Mouse (Mus musculus) adrenal gland (tissue): Measurements from ENCODE around the gene Tle6.
"Not testable (repeated sequence)": the region's sequence is repeated elsewhere in the genome, so short reads cannot be mapped to it uniquely, and the experiment has no call there.

Source experiments
- intact Hi-C: fragments of 180-260 bp; cut with DNase I; formaldehyde crosslinking; loops from one replicate; pipeline ENCODE4 v1.15.1; 2025
- long read RNA-seq, 2 experiments: library from polyadenylated mRNA; unstranded; transcript quantifications; one replicate each; pipeline ENCODE4 v2.0.0; 2020; ENCODE audit warnings: borderline replicate concordance in 1 of 2; ENCODE audit not compliant: insufficient replicate concordance in 1 of 2

The Tle6 gene
- long read RNA-seq, experiment 1, partial matches to known transcripts: 5 of 30 reads
- long read RNA-seq, experiment 1, other reads (novel, unspliced or antisense): 22 of 30 reads
- long read RNA-seq, experiment 2, partial matches to known transcripts: 9 of 63 reads
- long read RNA-seq, experiment 2, other reads (novel, unspliced or antisense): 49 of 63 reads

DNA sequence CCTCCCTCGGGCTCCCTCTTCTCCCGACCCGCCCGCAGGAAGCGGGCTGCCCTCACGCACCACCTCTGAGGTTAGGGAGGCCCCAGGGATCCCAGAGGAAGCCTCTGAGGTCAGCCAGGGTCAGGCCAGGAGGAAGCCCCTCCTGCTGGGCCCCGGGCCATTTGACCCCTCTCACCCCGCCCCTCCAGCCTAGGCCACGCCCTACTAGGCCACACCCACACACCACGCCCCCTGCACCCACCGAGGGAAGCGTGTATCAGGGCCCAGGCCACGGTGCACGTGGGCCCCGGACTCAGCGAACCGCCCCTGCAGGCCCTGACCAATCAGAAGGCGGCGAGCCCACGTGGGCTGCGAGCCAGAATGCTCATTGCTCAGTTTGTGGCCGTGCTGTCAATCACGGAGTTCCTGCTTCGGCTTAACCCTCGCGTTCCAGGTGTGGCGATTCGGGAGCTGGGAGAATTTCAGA lies at the start of gene Tle6:
TSS of gene Tle6 (minus strand) at position 336 of the 466 bp plus-strand sequence.
- intact Hi-C loops: no loop called here

DNA sequence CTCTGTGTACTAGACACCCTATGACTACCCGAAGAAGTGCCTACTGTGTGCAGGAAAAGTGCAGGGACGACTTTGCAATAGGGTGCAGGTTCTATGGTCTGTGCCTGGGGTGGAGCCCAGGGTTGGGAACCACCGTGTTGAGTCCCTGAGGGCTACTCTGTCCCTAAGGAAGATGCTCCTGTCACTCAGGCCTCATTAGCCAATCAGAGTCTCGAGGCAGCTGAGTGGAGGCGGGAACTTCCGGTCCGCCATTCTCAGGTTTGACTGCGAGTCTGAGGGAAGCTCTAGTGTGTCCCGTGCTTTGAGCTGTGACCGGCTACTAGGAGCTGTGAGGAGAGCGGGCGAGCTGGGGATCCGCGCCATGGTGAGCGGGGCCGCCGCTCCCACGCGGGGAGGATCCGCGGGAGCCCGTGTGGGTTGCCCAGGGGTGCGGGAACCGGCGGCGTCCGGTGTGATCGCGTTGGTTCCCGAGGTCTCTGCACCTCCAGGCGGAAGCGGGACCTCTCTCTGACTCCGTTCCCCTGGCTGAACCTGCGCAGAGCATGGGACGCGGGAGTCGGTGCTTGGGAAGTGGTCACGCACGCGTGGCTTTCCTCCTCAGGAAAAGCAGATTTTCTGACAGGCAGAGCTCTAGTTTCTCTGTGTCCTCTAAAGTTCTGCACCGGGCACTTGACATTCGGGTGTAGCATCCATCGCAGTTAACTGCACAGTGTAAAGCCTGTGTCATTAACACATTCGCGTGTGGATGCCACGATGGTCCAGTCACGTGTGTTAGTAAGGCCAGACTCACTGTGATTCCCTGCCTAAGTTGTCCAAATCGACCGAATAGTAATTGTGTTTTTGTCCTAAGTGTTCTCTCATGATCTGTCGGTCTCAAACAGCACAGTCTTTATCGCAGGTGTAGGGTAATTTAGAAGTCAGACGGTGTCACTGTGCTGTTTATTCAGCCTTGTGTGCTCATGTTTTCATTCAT lies 48.2 kb upstream of the Tle6 start, which contains the start of gene Gm10778:
TSS of gene Gm10778 (plus strand) at position 257 of the 973 bp plus-strand sequence.
- intact Hi-C loops: not testable (repeated sequence)

DNA sequence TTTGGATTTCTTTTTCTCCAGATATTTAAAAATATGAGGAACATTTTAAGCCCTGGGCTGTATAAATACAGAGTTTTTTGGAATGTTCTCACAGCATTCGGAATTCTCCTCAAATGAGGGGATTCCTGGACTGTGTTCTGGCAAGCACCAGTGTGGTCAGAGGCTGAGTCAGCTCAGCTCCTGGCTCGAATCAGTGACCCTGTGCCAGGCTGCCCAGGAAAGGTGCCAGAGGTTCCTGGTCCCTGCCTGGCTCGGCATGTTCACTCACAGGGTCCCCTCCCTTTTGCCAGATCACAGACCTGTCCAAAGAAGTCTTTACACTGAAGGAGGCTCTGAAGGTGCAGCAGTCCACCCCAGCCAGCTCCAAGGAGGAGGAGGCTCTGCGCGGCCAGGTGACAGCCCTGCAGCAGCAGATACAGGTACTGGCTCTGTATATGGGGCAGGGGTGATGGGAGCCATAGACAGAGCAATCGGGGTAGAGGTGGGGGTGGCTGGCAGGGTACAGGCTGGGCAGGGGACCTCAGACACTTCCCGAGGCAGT lies 45.2 kb upstream of the Tle6 start:
- intact Hi-C loops: no loop called here

DNA sequence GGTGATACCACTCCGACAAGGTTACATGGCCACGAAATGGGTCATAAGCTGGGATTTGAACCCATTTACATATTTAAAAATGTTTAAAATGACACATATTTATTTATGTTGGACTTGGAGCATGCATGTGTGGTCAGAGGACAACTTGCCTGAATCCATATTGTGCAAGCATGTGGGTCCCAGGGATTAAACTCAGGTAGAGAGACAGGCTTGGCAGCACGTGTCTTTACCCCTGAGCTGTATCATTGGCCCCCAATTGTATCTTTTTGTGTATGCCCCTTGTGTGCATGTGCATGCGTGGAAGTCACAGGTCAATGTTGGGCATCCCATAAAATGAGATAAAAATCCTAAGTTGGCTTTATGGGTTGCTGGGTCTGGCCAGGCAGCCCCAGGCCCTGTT lies 44.5 kb upstream of the Tle6 start:
- intact Hi-C loops: no loop called here

DNA sequence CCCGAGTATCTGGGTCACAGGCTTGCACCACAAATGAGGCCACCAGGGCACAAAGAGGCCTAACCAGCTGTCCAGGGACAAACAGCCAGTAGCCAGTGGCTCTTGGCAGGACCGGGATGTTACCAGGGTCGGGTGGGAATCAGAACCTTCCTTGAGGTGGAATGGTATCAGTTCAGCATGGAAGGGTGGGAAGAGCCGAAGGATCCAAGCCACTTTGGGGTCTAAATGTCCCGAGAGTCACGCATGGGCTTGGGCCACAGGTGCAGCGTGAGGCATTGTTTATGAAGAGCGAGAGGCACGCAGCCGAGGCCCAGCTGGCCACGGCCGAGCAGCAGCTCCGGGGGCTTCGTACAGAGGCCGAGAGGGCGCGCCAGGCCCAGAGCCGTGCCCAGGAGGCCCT lies 43.8 kb upstream of the Tle6 start:
- intact Hi-C loops: no loop called here

DNA sequence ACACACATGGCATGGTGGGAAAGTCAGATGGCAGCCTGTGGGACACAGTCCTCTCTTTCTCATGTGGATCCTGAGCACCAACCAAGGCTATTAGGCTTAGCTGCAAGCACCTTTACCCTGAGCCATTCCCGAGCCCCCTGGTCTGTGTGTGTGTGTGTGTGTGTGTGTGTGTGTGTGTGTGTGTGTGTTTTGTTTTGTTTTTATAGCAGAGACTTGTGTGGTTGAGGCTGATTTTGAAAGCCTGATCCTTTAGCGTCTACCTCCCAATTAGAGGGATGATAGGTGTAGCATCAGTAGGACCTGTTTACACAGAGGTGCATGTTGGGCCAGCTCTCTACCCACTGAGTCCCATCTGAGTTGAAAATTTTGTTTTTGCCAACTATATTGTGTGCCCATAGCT lies 43.3 kb upstream of the Tle6 start:
- intact Hi-C loops: no loop called here

DNA sequence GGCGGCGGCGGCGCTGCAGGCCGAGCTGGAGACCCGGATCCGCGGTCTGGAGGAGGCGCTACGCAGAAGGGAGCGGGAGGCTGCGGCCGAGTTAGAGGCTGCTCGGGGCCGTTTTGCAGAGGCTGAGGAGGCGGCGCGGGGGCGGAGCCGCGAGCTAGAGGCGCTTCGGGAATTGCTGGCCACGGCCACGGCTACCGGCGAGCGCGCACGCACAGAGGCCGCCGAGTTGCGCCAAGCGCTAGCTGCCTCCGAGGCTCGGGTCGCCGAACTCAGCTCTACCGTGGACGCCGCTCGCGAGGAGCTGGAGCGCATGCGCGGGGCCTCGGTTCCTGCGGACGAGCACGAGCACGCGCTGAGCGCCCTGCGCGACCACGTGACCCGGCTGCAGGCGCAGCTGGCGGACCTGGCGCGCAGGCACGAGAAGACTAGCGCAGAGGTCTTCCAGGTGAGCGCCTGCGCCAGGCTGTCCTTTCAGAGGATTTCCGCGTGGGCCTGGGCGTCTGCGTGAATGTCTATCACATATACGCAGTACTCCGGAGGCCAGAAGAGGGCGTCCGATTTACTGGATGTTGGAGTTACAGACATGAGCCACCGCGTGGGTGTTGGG lies 42.7 kb upstream of the Tle6 start:
- intact Hi-C loops: no loop called here

DNA sequence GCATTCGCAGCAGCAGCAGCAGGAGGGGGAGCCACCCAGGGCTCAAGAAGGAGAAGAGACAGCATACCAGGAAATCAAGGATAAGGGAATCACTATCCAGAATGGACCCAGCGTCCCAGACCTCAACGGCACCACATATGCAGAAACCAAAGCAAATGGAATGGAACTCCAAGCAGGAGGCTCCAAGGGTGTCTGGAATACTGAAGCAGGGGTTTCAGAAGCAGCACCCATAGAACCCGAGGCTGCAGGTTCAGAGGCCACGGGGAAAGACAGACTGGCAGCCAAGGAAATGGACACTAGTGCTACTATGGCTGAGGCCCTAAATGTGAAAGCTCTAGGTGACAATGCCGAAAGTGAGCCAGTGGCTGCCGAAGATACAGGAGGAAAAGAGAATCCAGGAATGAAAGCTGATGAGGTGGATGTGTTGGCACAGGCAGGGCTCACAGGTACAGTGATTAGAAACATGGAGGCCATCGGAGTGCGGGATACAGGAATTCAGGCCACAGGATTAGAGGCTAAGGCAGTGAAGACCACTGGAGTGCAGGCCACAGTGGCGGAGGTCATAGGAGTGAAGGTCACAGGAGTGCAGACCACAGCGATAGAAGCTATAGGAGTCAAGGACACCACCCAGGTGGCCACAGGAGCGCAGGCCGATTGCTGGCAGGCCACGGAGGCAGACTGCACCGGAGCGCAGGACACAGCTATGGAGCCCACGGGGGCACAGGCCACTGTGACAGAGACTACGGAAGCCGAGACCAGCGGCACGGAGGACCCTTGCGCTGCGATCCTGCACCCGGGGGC lies 42.0 kb upstream of the Tle6 start:
- intact Hi-C loops: no loop called here

DNA sequence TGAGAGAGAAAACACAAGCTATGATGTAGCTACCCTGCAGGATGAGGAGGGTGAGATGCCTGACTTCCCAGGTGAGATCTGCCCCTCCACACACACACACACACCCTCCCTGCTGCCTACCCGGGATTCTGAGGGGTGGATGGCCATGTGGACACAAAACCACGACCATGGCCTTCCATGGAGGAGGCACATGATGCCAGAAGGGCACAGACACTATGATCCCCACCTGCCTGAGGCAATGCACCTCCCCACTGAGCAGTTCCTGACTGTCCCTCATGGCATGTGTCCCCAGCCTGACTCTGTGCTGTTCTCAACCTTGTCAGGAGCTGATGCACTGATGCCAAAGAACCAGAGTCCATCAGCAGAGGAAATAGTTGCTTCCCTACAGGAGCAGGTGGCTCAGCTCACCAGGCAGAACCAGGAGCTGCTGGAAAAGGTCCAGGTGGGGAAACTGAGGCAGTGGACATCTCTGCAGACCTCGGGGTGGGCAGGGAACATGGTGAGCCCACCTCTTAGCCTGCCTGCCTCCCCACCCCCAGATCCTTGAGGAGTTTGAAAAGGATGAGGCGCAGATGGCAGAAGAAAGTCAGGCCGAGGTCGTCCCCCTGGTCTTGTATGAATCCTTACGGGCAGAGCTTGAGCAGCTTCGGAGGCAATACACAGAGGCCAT lies 41.2 kb upstream of the Tle6 start:
- intact Hi-C loops: no loop called here

DNA sequence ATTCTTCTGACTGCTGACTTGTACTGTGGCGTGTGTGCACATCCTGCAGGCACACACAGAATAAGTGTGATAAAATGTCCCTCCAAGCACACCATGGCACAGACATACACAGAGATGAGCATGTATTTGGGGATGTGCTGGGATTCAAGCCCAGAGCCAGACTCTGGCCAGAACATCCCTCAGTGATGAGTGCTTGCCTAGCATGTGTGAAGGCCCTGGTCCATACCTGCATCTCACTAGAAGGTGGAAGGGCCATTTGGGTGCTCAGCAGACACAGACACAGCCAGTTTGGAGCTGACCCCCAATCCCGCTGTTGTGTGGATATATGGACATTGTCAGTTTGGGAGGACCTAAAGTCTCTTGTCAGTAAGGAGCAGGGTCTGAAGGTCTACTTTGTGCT lies 40.7 kb upstream of the Tle6 start:
- intact Hi-C loops: no loop called here

DNA sequence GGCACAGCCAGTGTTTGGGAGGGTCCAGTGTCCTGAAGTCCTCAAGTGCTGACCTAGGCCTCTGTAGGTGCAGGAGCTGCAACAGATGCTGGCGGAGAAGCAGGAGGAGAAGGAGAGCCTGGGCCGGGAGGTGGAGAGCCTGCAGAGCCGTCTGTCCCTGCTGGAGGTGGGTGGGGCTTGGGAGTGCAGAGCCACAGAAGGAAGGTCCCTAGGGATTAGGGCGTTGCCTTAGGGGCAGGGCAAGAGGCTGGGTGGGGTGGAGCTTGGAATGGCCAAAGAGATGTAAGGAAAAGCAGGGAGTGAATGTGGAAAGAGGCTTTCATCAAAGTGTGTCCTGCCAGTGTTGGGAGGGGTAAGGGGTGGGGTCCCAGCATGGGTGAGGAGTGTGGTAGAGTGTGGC lies 40.0 kb upstream of the Tle6 start:
- intact Hi-C loops: not testable (repeated sequence)

DNA sequence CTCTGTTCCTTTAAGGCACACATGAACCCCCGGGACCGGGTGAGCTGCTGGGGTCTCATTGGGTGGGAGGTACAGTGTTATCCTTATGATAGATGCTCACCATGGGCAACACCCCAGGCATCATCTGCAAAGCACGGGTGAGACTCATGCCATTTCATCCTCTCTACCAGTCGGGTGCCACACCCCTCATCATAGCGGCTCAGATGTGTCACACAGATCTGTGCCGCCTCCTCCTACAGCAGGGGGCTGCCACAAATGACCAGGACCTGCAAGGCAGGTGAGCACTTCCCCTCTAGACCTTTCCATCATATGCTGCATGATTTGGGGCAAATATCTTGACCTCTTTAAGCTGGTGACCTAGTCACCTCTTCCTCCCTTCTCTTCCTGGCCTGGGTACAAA lies 37.2 kb upstream of the Tle6 start:
- intact Hi-C loops: no loop called here

DNA sequence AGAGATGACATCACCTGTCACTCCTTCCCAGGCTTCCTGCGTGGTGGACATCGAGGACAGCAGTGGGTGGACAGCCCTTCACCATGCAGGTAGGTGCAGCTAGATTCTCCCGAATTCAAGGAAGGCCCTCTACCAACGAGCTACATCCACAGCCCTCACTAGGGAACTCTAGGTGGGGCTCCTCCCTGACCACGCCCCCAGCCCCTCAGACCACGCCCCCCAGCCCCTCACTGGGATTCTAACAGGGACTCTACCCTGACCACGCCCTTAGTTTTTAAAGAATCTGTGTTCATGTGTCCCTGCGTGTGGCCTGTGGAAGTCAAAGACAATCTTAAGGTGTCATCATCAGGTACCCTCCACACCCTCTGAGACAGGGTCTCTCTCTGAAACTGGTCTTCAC lies 35.5 kb upstream of the Tle6 start:
- intact Hi-C loops: no loop called here

DNA sequence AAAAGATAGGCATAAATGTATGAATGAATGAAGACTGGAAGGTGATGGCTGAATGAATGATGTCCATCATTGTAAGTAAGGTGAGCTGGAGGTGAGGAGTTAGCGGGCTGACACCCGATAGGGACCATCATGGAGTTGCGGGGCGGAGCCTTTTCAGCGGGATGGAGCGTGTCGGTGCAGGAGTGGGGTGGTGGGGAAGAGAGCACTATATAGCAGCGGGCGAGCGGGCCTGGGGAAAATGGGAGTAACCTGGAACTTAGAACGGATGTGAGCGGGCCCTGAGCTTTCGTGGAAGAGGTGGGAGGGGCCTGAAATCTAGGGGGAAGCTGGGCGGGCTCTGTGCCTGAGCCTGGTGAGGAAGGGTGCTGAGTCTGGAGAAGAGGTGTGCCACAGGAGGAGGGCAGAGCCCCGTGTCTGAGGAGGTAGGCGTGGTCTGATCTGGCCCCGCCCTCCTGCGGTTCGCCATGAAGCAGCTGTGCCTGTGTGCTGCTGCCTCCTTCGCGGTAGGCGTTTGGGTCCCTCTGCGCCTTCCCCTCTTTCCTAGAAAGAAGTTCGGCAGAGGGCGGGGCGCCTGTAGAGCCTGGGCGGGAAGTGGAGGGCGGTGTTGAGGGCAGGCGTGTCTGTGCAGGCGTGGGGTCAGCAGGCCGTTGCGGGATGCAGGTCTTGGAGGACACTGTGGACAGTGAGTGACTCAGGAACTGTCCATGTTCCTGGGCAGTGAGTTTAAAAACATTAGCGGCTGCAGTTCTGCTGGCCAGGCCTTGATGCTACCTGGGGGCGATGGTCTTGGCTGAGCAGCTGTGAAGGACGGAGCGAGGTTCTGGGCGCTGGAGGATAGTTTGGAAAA lies 32.6 kb upstream of the Tle6 start:
- intact Hi-C loops: no loop called here

DNA sequence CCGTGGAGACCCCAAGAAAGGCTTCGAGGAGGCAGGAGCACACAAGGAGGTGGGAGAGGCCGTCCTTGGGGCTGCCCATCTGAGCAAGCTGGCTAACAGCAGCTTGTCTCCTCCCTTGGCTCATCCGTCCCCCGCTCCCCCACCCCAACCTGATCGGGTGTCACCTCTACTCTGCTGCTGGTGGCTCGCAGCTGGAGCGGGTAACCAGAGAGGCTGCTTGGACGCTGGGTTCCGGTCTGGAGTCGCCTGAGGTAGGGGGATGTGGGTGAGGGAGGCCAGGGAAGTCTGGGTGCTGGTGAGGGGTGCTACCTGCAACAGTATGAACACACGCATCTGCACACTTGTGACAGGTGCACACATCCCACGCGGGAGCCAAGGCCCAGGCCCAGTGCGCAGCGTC lies 27.5 kb upstream of the Tle6 start, which contains the start of gene Ankrd24:
TSS of gene Ankrd24 (plus strand) at position 151 of the 400 bp plus-strand sequence.
- intact Hi-C loops: loop anchor here (10.0 kb wide), 1 partner anchor 996 kb away; the partner anchor contains the start of genes 1190007I07Rik and Tdg

DNA sequence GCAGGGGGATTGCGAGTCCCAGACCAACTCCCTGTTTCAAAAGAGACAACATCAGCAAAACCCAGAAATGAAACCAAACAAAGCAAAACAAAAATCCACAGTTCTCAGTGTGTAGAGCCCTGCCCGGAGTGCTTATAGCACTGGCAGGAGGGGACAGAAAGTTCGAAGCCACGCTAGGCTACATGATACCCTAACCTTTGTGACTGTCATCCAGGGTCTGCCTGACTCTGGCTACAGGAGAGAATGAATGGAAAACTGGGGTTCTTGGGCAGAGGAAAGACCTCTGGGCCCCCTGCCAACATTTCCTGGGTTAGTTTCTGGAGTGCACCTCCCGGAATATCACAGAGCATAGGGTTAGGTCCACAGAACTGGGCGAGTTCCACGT lies 27.0 kb upstream of the Tle6 start:
- intact Hi-C loops: loop anchor here (10.0 kb wide), 1 partner anchor 997 kb away; the partner anchor contains the start of genes 1190007I07Rik and Tdg

DNA sequence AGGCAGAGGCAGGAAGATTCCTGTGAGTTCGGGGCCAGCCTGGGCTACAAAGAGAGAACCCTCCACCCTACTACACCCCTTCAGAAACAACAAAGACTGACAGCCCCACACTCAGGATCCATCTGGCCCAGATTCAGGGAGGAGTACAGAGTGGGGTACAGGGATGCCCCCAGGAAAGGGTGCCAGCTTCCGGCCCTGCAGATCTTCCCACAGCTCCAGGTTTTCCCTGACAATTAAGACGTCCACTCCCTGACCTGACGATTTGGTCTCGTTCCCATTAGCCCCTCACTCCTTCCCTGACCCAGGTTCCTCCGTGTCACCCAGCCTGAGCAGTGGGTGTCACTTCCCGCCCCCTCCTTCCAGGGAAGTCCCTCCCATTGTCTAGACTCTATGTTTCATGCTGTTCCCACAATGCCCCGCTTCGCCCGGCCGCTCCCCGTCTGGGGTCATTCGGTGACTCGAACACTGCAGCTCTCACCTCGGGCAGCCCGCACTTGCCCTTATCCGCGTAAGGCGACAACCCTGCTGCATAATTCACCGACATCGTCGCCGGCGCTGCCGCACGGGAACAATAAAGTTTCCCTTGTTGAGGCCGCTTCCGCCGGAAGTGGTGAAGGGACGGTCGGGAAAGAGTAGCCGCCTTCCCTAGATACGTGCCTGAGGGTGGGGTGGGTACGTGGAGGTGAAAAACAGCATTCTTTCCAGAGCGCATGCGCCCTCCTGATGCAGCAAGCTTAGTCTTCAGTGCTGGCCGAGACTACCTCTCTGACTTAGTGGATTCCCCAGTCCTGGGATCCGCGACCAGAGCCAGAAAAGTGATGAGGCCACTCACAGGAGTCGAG lies 26.3 kb upstream of the Tle6 start, which contains the start of gene Sirt6:
TSS of gene Sirt6 (minus strand) at position 804 of the 842 bp plus-strand sequence.
- intact Hi-C loops: loop anchor here (10.0 kb wide), 1 partner anchor 998 kb away; the partner anchor contains the start of genes 1190007I07Rik and Tdg
